Mouse (Mus musculus): ENCODE measurements at regions not wholly inside any gene's neighbourhood (a gene's known extent, or its start where the extent isn't known, plus 50 kb on each side); places are given as distances from the start of the nearest gene placed in this dataset.

GRCm38 (mm10) chr2:19714025-19714424, 56.5 kb downstream of the Otud1 start:
- no peak for DNase-seq (ENCODE audit: low spot score in 2 of 2)
- intact Hi-C loops (cut with DNase I), result no loop called here

DNA sequence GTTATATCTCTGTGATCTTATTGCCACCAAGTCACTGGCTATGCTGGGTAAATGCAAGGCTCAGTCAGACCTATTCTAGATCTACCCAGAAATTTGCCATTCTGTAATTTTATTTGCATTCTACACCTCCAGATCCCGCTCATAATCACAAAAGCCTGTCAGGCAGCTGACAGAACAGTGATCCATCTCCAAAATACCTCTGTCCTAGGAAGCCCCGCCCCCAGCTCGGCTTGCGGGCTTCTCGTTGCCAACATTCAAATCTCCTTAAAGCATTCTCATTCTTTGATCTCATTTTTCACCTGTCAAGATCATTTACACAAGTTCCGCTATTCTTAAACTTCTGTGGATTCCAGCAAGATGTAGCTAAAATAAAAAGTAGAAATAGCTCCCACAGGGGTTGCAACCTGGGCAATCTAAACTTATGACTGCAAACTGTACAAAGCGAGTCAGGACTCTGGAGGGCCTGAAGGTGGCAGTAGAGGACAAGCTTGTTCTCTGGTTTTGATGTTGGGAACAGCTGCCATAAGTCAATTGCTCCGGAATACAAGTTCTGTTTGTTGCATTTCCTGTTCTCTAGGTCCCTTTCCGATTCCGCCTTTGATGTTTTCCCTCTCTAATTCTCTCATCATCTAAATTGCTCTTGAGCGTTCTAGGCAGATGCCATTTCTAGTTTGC, 58.1 kb downstream of the Otud1 start:
- DNase-seq (ENCODE audit: low spot score in 2 of 2), result peak; percentile 57 to 73
- intact Hi-C loops (cut with DNase I), result loop anchor here (5.0 kb wide), 1 partner anchor 192 kb away; the partner anchor contains the start of gene Etl4

DNA sequence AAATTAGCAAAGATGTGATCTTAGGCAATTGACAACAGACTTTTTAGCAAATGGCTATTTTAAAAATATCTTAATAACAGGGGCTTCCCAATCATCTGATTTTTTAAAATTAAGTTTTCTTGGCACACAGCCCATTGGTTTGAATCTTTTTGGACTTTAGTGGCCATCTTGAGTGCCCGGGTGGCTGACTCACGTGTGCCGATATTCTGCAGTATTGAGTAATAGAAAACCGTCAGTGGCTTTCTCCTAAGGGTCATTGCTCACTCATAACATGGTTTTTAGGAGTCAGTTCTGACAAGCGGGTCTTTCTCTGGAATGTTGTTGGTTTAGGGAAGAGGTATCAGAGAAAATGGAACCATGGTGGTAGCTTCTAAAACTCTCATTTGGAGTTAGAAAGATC, 58.8 kb downstream of the Otud1 start:
- DNase-seq (ENCODE audit: low spot score in 2 of 2), result no peak
- intact Hi-C loops (cut with DNase I), result loop anchor here (5.0 kb wide), 1 partner anchor 191 kb away; the partner anchor contains the start of gene Etl4

DNA sequence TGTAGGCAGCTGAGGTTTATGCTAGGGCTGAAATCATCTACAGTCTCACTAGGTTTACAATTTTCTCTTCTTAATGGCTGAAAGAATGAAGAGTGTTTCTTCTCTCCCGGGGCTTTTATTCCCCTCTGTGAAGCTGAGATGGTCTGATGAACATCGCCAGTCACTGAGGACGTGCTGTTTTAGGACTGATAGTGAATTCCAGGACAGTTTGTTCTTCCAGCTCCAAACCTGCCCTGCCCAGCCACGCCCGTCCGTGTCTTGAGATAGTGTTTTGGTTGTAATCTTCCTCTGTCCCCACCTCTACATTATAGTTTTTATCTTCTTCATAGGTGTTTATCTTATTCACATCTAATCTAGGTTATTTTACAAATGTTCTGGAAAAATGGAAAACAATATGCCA, 68.5 kb downstream of the Otud1 start:
- DNase-seq (ENCODE audit: low spot score in 2 of 2), result no peak
- intact Hi-C loops (cut with DNase I), result loop anchor here (2.0 to 10.0 kb wide), 2 partner anchors 203 to 1059 kb away; no protein-coding TSS in a partner anchor

GRCm38 (mm10) chr2:19726904-19727303, 69.4 kb downstream of the Otud1 start:
- DNase-seq (ENCODE audit: low spot score in 2 of 2), result peak; percentile 17 to 23
- intact Hi-C loops (cut with DNase I), result loop anchor here (2.0 to 10.0 kb wide), 2 partner anchors 204 to 1058 kb away; no protein-coding TSS in a partner anchor

- intact Hi-C loops (cut with DNase I), result no loop called here
Measured at GRCm38 (mm10) chr2:19732922-19733859, 75.6 kb downstream of the Otud1 start.

GRCm38 (mm10) chr2:19734164-19734870, 76.8 kb downstream of the Otud1 start:
- intact Hi-C loops (cut with DNase I), result no loop called here
- DNase-seq (ENCODE audit: low spot score in 2 of 2), result no peak

More at GRCm38 (mm10) chr2:19732922-19733859, 75.6 kb downstream of the Otud1 start:
- no peak for DNase-seq (ENCODE audit: low spot score in 2 of 2)

DNA sequence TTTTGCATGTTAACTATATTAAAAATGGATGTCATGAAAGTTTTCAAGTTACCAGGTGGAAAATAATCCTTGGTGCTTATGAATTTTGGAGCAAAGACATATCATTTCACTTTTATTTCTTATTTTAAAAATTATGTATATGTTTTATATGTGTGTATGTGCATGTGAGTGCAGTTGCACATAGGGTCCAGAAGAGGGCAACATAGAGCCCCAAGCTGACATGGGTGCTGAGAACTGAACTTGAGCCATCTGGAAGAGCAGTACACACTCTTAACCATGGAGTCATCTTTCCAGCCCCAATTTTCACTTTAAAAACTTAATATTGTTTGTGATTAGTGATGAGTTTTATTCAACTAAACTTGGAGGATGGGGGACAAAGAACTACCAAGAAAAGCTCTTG, 84.0 kb downstream of the Otud1 start:
- no peak for DNase-seq (ENCODE audit: low spot score in 2 of 2)

DNA sequence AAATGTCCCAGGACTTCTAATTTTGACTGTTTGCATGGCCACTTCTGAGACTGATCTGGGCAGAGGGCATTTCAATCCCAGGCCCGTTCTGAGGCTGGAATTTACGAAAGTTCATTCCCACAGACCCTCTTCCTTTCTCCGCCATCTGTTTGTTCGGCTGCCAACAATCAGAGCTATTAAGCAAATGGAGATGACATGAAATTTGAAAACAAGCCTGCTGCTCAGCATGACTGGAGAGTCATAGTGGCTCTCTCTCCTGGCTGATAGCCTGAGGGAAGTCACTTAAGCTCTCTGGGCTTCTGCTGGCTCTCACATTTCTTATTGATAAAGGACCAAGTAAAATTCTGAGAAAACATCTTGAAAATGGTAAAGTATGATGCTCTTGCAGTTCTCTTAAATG, 85.9 kb downstream of the Otud1 start:
- intact Hi-C loops (cut with DNase I), result no loop called here
- DNase-seq (ENCODE audit: low spot score in 2 of 2), result no peak

More for the DNA sequence above, 84.0 kb downstream of the Otud1 start:
- intact Hi-C loops (cut with DNase I), result no loop called here

DNA sequence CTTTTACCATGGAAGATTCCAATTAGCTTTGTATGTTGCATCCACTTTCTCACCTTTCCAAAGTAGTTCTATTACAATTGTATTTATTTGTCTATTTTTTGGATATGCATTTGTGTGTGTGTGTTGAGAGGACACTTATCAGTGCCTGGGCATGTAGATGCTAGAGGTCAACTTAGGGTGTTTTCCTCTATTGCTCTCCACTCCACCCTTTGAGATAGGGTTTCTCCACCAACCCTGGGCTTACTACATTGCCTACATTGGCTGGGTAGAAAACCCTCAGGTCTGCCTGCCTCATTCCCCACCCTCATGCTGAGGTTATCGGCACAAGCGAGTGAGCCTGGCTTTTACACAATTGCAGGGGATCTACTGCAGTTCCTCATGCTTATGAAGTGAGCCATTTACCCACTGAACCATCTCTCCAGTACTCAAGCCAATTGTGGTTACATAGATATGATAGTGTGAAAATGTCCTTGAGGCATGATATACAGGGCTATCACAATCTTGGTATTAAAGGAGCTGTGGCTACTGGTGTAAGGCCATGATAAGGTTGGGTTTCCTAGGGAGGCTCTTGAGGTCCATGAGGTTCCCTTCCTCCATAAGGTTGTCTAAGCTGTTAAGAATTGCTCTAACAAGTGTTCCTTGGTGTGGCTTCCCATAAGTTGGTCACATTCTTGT, 87.6 kb downstream of the Otud1 start:
- intact Hi-C loops (cut with DNase I), result no loop called here
- no peak for DNase-seq (ENCODE audit: low spot score in 2 of 2)

GRCm38 (mm10) chr2:19752753-19753152, 95.2 kb downstream of the Otud1 start:
- peak in 1 of 2 experiments; percentile 11 for DNase-seq (ENCODE audit: low spot score in 2 of 2)
- intact Hi-C loops (cut with DNase I), result no loop called here

DNA sequence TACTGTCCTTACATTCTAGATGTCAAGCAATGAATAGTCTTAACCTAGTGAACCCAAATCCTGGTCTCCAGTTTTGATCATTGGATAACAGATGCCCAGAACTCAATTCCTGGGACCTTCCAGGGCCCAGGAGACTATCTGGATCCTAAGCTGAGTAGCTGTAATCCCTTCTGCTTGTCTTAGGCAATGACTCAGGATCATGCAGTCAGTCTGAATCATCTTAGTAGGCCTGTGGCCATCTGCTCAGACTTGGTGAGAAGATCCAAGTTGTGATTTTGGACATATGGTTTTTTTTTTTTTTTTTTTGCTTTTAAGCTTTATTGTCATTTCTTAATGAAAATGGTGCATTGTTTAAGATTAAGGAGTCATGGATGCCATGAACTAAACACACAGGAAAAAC, 95.9 kb downstream of the Otud1 start:
- DNase-seq (ENCODE audit: low spot score in 2 of 2), result peak in 1 of 2 experiments; percentile 73
- intact Hi-C loops (cut with DNase I), result no loop called here

DNA sequence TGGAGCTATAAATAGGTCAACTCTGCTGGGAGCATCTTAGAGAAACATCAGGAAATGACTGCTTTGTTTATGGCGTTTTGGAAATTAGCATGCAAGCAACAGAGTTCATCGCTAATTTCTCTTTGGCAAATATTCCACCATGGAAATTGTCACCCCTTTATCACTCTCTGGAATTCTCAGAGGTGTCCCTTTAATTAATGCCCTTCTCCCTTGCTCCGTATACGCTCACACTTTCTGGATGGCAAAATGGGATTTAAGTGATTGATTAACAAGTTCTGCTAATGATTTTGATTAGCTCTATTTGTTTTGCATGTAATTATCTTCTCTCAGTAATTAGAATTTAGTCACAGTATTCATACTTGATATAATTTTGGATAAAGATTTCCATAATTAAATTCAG, 100.4 kb downstream of the Otud1 start:
- DNase-seq (ENCODE audit: low spot score in 2 of 2), result no peak
- intact Hi-C loops (cut with DNase I), result loop anchor here (5.0 kb wide), 1 partner anchor 149 kb away; the partner anchor contains the start of gene Etl4

DNA sequence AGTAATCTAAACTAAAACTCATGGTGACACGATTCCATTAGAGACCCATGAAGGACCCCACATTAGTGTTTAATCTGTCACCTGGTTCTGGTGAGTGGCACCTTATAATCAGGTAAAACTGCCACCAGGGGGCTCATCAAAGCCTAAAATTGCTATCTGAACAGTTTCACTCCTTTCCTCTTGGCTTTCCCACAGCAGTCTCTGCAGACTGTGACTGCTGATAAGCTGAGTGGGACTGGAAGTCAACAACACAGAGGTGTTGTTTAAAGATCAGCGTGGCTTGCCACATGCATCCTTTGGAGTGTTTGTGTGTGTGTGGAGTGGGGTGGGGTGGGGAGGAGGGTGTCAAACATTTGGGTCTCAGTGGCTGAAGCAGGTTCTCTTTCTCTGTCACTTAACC, 101.6 kb downstream of the Otud1 start:
- intact Hi-C loops (cut with DNase I), result loop anchor here (5.0 kb wide), 1 partner anchor 148 kb away; the partner anchor contains the start of gene Etl4
- peak in 1 of 2 experiments; percentile 34 for DNase-seq (ENCODE audit: low spot score in 2 of 2)

GRCm38 (mm10) chr2:19759577-19759976, 102.0 kb downstream of the Otud1 start:
- peak in 1 of 2 experiments; percentile 46 for DNase-seq (ENCODE audit: low spot score in 2 of 2)
- intact Hi-C loops (cut with DNase I), result loop anchor here (5.0 kb wide), 1 partner anchor 148 kb away; the partner anchor contains the start of gene Etl4

GRCm38 (mm10) chr2:19762996-19763395, 105.4 kb downstream of the Otud1 start:
- DNase-seq (ENCODE audit: low spot score in 2 of 2), result peak in 1 of 2 experiments; percentile 73
- intact Hi-C loops (cut with DNase I), result no loop called here

DNA sequence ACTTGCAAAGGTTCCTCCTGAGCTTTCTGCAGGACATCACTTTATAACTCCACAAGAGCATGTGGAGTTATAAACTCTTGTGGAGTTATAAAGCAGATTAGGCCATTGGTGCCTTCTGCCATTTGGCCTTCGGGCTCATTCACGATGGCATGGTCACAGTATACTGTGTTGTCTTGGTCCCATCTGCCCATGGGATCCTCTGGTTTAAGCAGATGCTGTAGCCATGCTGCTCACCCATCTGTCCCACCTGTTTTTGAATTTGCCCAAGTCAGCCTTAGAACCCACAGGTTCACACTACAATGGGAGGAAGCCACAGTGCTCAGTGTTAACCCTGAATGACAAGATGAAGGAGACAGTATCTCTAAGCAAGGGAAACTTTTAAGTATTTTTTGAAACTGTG, 124.7 kb upstream of the Etl4 start:
- no peak for DNase-seq (ENCODE audit: low spot score in 2 of 2)
- intact Hi-C loops (cut with DNase I), result no loop called here

GRCm38 (mm10) chr2:19785663-19786260, 123.8 kb upstream of the Etl4 start:
- no peak for DNase-seq (ENCODE audit: low spot score in 2 of 2)
- intact Hi-C loops (cut with DNase I), result no loop called here

- no peak for DNase-seq (ENCODE audit: low spot score in 2 of 2)
- intact Hi-C loops (cut with DNase I), result no loop called here
Measured at GRCm38 (mm10) chr2:19792177-19792576, 117.4 kb upstream of the Etl4 start.
